Mouse (Mus musculus) heart, adult 2 months (tissue): Measurements from ENCODE around the gene Swsap1.

Source experiments
- CTCF ChIP-seq: fragments of 200-600 bp; IDR thresholded peaks from 2 replicates; pipeline ENCODE4 v1.8.1; 2022; ENCODE audit warnings: antibody characterized with exemption, mild to moderate bottlenecking, moderate library complexity
- EP300 ChIP-seq: fragments of 200-500 bp; IDR thresholded peaks from 2 replicates; pipeline ENCODE4 v1.6.1; 2011; ENCODE audit warnings: low read depth, low read length, control low read depth; ENCODE audit not compliant: insufficient read depth
- POLR2A ChIP-seq: fragments of 200-500 bp; IDR thresholded peaks from 2 replicates; pipeline ENCODE4 v1.6.1; 2011; ENCODE audit warnings: mild to moderate bottlenecking, low read depth, low read length, control low read depth; ENCODE audit not compliant: insufficient read depth

DNA sequence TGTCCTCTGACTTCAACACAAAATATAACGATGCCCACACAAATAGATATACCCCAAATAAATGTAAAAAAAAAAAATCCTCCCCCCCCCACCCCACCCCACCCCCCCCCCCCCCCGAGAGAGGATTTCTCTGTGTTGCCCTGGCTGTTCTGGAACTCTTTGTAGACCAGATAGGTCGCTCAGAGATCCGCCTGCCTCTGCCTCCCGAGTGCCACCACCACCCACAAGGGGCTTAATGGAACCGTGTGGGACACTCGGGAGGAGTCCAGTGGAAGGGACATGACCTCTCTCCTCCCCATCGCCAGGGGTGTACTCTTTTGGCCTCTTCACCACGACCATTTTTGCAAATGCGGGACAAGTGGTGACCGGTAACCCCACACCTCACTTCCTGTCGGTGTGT is 12.5 kb upstream of the Swsap1 start:
- TF ChIP-seq CTCF (no peak), EP300 (no peak), POLR2A (no peak)
